Mouse (Mus musculus) kidney, adult 11 months (tissue): ENCODE data around the gene 2610044O15Rik8.

Experiments used
- DNase-seq: peaks from one replicate; pipeline ENCODE4 v3.0.0; 2022

Gene 2610044O15Rik8

DNA sequence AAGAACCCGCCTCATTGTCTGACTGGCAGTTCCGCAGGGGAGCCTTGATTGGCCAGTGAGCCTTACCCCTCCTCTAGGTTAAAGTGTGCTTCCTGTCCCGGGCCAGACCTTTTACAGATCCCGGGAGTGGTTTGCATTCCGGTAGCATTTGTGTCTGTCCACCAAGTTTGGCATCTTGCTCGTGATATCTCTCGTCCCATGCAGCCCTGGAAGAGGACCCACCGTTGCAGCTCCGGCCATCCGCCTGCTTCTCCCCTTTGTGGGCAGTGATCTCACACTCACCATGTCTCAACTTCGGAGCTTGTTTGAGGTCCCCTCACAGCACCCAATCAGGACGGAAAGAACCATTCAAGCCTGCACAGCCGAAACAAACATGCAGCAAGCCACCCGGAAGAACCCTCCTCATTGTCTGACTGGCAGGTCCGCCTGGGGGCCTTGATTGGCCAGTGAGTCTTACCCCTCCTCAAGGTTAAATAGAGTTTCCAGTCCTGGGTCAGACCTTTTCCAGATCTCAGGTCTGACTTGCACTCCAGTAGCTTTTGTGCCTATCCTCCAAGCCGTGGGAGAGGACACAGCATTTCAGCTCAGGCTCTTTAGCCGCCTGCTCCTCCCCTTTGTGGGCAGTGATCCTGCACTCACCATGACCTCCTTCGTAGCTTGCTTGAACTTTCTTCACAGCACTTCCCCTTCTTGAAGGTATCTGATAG is at the start of gene 2610044O15Rik8:
2610044O15Rik8 (minus strand) TSS at position 380 of the 707 bp plus-strand sequence.
- DNase-seq = peak; percentile 94

DNA sequence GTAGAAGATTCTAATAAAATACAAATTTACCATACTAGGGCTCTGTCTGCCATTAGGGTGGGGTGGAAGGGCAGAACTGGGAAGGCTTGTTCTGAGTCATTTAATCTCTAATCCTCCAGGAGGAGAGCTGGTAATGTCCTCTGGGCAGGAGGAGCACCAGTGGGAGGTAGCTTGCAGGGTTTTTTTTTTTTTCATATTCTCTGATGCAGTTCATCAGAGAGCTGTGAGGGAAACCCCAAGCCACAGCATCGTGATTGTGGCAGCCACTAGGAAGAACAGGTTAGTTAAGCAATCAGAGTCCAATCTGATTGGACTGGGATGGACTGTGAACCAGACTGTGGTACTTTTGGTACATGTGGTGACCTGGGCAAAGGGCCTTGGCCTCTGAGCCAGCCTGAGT is 31.7 kb upstream of the 2610044O15Rik8 start:
- DNase-seq = no peak

DNA sequence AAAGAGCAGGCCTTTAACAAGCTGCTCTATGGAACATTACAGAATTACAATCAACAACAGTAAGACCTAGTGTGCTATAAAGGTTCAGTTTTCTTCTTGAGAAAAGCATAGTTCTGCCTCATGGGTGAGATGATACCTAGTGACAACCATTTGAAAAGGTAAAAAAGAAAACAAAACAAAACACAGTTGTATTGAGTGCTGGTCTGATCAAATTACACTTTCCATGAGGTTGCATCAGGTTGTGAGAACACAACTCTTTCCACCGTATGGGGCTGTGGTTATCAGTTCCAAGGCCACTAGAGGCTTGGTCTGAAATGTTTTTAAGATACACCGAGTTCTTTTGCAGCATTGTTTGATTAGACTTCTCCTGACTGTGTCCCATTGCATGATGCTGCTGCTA is 30.1 kb upstream of the 2610044O15Rik8 start:
- no peak for DNase-seq

DNA sequence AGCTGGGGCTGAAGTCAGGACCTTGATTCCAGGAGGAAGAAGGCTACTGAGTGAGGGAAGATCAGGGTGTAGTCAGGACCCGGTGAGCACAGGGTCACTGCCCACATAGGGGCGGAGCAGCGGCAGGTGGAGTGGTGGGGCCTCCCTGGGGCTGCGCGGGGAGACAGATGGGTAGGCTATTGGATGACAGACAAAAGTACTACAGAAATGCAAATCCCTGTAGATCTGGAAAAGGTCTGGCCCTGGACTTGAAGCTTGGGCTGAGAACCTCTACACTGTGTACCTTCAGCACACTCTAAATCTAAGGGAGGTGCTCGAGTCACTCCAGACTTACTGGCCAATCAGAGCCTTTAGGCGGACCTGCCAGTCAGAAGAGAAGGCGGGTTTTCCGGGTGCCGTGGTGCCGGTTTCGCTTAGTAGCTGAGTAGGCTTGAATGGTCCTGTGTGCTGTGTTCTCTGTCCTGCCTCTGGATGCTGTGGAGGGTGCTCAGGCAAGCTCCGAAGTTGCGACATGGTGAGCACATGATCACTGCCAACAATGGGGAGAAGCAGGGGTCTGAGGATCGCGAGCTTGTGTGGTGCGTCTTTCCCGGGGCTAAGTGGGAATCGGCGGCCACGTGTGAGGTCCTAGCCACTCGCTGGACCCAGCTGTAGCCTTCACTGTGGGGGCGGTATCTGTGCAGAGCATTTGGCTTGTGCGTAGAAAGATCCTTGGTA is 29.2 kb upstream of the 2610044O15Rik8 start:
- DNase-seq = peak; percentile 86

DNA sequence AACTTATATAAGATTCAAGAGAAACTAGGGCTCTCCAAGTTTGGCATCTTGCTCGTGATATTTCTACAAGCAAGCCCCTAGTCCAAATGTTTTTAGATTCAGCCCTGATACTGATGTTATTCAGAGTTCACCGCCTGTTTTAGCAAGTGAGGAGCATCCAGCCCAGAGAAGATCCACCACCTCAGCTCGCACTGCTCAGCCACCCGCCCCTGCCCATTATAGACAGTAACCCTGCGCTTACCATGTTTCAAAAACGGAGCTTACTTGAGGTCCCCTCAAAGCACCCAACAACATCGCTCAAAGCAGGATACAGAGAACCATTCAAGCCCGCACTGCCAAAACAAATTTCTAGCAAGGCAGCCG is 561 bp downstream of the 2610044O15Rik8 start:
- no peak for DNase-seq
